Mouse (Mus musculus): ENCODE results near the gene Slco2a1. TPM values are rescaled to one million over a fixed set of nuclear protein-coding genes. Genes with fewer than 3 reads are reported as not detected.

Gene Slco2a1
- polyA plus RNA-seq, 1 experiment = 0.54 TPM

DNA sequence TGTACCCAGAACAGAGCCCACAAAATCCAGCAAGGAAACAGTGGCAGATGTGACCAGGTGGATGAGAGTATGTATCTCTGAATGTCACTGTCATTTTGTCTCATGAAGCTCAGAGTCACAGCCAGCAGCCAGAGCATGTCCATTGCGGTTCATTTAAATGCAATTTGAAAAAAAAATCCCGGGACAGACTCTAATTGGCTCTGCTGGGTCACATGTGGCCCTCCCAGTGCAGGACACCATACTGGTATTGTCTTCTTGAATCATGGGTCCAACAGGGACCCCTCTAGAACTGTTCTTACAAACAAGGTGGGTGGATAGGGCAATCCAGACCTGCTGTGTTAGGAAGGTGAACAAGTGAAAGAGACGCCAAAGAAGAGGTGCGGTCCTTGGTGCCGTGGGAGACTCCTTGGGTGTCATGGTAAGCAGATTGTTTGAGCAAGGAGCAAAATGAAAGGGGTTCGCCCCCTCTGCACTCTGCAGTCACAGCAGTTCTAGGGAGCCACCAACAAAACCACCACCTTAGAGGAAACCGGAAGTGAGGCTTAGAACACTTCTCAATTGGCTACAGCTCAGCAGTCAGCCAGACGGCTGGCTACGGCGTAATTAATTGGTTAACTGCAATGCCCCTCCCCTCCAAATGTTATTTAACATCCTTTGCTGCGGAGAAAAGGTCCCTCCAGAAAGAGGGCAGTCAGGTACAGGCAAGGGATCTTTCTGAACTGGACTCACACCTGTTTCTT, 38.8 kb downstream of the Slco2a1 start:
- no peak overlapping the region for H3K27ac ChIP-seq (ENCODE audit: insufficient read depth, low read length)
- TF ChIP-seq CTCF (IDR thresholded peaks at IDR 0.05; ENCODE audit: extremely low read depth, insufficient read depth, low read length) = no peak
- TF ChIP-seq POLR2A (IDR thresholded peaks at IDR 0.05; ENCODE audit: extremely low read depth, insufficient read depth, low read length) = no peak
- H3K4me1 ChIP-seq (ENCODE audit: control insufficient read depth, insufficient read depth, low read length) = no peaks in the 10 kb centered on the region
- H3K4me3 ChIP-seq (ENCODE audit: insufficient read depth, low read length) = no peak overlapping the region

DNA sequence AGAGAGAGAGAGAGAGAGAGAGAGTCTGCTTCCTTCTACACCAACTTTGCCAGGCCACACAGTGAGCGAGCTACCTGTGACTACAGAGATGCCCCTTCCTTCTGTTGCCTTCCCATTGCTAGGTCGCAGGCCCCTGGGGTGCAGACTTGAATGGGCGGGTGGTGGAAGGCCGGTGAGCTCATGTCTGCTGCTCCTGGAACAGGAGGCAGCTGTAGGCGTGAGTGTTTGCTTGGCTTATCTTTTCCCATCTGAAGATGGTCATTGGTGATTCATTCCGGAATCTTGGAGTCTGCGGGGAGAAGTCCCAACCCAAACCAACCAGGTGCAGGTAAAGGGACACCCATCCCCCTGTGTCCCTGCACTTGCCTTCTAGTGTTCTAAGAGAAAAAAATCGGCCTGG, 40.5 kb downstream of the Slco2a1 start:
- Histone ChIP-seq H3K4me1 (ENCODE audit: control insufficient read depth, insufficient read depth, low read length) (no peaks in the 10 kb centered on the region), H3K4me3 (ENCODE audit: insufficient read depth, low read length) (no peak overlapping the region), H3K27ac (ENCODE audit: insufficient read depth, low read length) (no peak overlapping the region)
- no peak for TF ChIP-seq CTCF (IDR thresholded peaks at IDR 0.05; ENCODE audit: extremely low read depth, insufficient read depth, low read length)
- no peak for TF ChIP-seq POLR2A (IDR thresholded peaks at IDR 0.05; ENCODE audit: extremely low read depth, insufficient read depth, low read length)

DNA sequence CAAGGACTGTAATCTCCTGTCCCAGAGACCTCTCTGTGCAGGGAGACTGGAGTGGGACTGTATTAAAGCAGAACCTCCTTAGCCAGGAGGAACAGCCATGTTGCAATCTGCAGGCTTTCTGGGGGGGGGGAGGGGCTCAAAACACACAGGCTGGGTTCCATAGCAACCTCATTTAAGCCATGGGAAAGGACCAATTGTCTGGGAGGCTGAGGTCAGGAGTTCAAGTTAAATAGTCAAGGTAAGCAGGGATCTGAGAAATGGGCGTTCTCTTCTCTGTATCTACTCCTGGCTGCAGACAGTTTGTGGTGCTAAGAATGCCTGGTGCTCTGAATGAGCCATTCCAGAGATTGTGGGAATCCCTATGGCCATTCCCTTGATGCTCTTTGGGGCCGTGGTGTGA, 41.5 kb downstream of the Slco2a1 start:
- no peak for TF ChIP-seq CTCF (IDR thresholded peaks at IDR 0.05; ENCODE audit: extremely low read depth, insufficient read depth, low read length)
- no peak for TF ChIP-seq POLR2A (IDR thresholded peaks at IDR 0.05; ENCODE audit: extremely low read depth, insufficient read depth, low read length)
- Histone ChIP-seq H3K4me3 (ENCODE audit: insufficient read depth, low read length) (no peak overlapping the region), H3K4me1 (ENCODE audit: control insufficient read depth, insufficient read depth, low read length) (no peaks in the 10 kb centered on the region), H3K27ac (ENCODE audit: insufficient read depth, low read length) (no peak overlapping the region)

DNA sequence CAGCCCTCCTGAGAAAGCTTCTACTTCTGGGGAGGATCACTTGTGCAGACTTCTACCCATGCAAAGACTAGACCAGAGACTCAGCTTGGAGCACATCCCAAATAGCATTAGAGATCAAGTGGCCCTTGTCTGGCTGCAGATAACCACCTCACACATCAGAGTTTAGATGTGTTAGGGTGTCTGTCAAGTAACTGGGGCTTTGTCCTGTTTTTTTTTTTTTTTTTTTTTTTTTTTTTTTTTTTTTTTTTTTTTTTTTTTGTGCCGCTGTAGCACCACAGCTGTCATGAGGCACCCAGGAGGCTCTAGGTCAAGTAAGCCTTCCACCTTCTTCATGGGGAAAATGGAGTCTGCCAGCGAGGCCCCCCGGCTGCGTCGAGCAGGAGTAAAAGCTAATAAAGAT, 42.7 kb downstream of the Slco2a1 start:
- TF ChIP-seq CTCF (IDR thresholded peaks at IDR 0.05; ENCODE audit: extremely low read depth, insufficient read depth, low read length) (no peak), POLR2A (IDR thresholded peaks at IDR 0.05; ENCODE audit: extremely low read depth, insufficient read depth, low read length) (no peak)
- no peaks in the 10 kb centered on the region for H3K4me1 ChIP-seq (ENCODE audit: control insufficient read depth, insufficient read depth, low read length)
- H3K27ac ChIP-seq (ENCODE audit: insufficient read depth, low read length) = no peak overlapping the region
- no peak overlapping the region for H3K4me3 ChIP-seq (ENCODE audit: insufficient read depth, low read length)

DNA sequence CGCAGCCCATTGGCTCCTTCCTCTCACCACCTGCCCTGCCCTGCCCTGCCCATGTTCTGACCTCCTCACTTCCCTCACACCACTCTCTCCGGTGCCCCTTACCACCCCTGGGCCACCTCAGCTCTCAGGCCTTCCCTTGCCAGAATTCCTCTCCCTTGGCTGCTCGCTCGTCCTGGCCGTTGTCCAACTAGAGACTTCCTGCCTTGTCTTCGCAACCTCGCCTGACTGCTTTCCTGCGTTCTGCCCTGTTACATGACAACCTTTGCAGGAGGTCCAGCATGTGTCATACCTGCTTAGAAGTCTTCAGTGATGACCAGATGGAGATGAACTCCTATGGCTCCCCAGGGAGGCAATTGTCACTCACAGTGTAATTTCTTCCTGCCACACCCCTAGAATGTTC, 43.7 kb downstream of the Slco2a1 start:
- H3K4me3 ChIP-seq (ENCODE audit: insufficient read depth, low read length) = no peak overlapping the region
- H3K4me1 ChIP-seq (ENCODE audit: control insufficient read depth, insufficient read depth, low read length) = no peaks in the 10 kb centered on the region
- TF ChIP-seq CTCF (IDR thresholded peaks at IDR 0.05; ENCODE audit: extremely low read depth, insufficient read depth, low read length) (no peak), POLR2A (IDR thresholded peaks at IDR 0.05; ENCODE audit: extremely low read depth, insufficient read depth, low read length) (no peak)
- H3K27ac ChIP-seq (ENCODE audit: insufficient read depth, low read length) = no peak overlapping the region

DNA sequence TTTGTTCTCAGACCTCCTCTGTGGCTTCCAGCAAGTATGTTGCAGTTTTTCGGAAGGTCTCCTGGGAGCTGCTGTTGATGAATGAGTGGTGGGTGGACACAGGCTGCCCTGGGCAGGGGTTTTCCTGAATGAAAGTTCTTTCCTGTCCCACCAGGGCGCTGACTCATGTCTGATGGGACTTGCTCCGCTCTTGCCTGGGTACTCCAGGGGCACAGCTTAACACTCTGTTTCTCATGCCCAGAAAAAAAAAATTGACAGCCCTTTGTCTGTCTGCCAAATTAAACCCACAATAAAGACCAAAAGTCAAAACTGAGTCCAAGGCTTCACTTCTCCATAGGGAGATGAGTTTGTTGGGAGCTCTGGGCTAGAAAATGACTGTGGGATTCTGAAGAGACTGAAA, 44.9 kb downstream of the Slco2a1 start:
- TF ChIP-seq POLR2A (IDR thresholded peaks at IDR 0.05; ENCODE audit: extremely low read depth, insufficient read depth, low read length) (no peak), CTCF (IDR thresholded peaks at IDR 0.05; ENCODE audit: extremely low read depth, insufficient read depth, low read length) (no peak)
- Histone ChIP-seq H3K27ac (ENCODE audit: insufficient read depth, low read length) (no peak overlapping the region), H3K4me1 (ENCODE audit: control insufficient read depth, insufficient read depth, low read length) (no peaks in the 10 kb centered on the region), H3K4me3 (ENCODE audit: insufficient read depth, low read length) (no peak overlapping the region)

DNA sequence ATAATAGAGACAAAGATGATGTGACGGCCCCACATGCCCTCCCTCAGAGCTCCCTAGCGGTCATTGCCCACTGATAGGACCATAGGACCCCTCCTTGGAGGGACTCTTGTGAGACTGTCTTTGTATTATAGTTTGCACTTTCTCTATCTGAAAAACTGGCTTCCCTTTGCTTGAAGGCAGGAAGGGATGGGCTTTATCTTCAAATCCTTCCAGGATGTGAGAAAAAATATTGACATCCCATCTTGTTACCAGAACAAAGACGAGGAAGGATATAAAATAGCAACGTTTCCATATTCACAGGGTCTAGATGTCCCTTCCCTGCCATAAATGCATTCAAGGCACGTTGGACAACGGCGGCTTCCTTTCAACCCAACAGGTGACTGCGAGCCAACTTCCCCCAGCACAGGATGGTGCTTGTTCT, 48.5 kb downstream of the Slco2a1 start:
- H3K4me1 ChIP-seq (ENCODE audit: control insufficient read depth, insufficient read depth, low read length) = no peaks in the 10 kb centered on the region
- no peak overlapping the region for H3K27ac ChIP-seq (ENCODE audit: insufficient read depth, low read length)
- H3K4me3 ChIP-seq (ENCODE audit: insufficient read depth, low read length) = no peak overlapping the region
- TF ChIP-seq POLR2A (IDR thresholded peaks at IDR 0.05; ENCODE audit: extremely low read depth, insufficient read depth, low read length) = no peak
- TF ChIP-seq CTCF (IDR thresholded peaks at IDR 0.05; ENCODE audit: extremely low read depth, insufficient read depth, low read length) = no peak

DNA sequence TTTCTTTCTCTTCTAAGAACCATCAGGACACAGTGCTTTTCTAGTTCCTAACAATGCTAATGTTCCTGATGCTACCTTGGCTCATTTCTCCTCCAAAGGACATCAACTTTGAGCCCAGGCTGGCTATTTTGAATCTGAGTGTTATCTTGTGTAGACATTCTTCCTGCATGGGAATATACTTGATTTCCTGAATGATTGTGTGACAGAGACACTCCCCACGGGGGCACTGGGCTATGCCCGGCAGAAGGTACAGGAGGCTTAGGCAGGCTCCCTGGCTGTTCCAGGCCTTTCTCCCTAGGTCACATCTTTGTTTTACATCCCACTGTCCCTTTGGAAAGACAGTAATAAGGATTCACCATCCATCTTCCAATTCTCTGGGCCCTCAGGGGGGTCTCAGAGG, 49.8 kb downstream of the Slco2a1 start:
- TF ChIP-seq CTCF (IDR thresholded peaks at IDR 0.05; ENCODE audit: extremely low read depth, insufficient read depth, low read length) (no peak), POLR2A (IDR thresholded peaks at IDR 0.05; ENCODE audit: extremely low read depth, insufficient read depth, low read length) (no peak)
- no peak overlapping the region for H3K27ac ChIP-seq (ENCODE audit: insufficient read depth, low read length)
- no peak overlapping the region for H3K4me3 ChIP-seq (ENCODE audit: insufficient read depth, low read length)
- no peaks in the 10 kb centered on the region for H3K4me1 ChIP-seq (ENCODE audit: control insufficient read depth, insufficient read depth, low read length)

DNA sequence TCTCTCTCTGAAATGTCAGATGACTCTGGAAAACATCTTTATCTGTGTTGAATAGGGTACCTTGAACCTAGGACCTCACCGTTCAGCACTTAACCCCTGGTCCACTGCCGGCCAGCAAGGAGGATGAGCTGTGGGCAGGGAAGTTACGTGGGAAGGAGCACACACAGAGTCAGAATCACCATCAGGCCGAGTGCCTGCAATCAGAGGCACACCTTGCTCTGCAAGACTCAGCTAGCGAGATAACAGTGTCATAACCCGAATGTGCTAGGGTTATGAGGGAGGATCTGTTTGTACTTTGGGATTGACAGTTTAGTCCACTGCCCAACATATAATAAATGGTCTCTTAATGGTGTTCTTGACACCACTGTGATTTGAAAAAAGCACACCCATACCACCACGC, 50.2 kb downstream of the Slco2a1 start:
- TF ChIP-seq POLR2A (IDR thresholded peaks at IDR 0.05; ENCODE audit: extremely low read depth, insufficient read depth, low read length) = no peak
- no peak overlapping the region for H3K4me3 ChIP-seq (ENCODE audit: insufficient read depth, low read length)
- H3K4me1 ChIP-seq (ENCODE audit: control insufficient read depth, insufficient read depth, low read length) = no peaks in the 10 kb centered on the region
- H3K27ac ChIP-seq (ENCODE audit: insufficient read depth, low read length) = no peak overlapping the region

DNA sequence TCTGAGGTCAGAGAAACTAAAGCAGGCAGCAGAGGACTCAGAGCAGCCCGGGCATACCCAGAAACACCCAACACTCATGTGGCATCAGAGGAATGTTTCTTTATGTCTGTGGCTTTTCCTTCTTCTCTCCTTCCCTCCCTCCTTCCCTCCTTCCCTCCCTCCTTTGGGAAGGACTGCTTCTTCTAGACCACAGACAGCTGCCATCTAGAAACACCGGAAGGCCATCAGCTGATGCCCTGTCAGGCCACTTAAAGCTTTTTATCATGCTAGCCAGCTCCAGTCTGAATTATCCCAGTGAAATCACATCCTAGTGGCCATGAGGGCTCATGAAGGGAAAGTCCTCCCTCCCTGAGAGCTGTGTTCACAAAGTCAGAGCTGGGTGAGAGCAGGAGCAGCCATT, 52.1 kb downstream of the Slco2a1 start:
- TF ChIP-seq POLR2A (IDR thresholded peaks at IDR 0.05; ENCODE audit: extremely low read depth, insufficient read depth, low read length) (no peak), CTCF (IDR thresholded peaks at IDR 0.05; ENCODE audit: extremely low read depth, insufficient read depth, low read length) (no peak)
- Histone ChIP-seq H3K27ac (ENCODE audit: insufficient read depth, low read length) (no peak overlapping the region), H3K4me1 (ENCODE audit: control insufficient read depth, insufficient read depth, low read length) (no peaks in the 10 kb centered on the region), H3K4me3 (ENCODE audit: insufficient read depth, low read length) (no peak overlapping the region)
